Mouse (Mus musculus) heart, postnatal 0 days (tissue): ENCODE data around the gene Mgst1. TPM values are rescaled to one million over a fixed set of nuclear protein-coding genes. Genes with fewer than 3 reads are reported as not detected.
A peak's percentile ranks its signal among the peaks of the same experiment; 100 is the strongest.

ENCODE experiments used
- ATAC-seq: fragments of 200-750 bp; cut with Nextera tagmentation; 2 replicates; pipeline ENCODE4 v1.8.0; 2017; ENCODE audit warnings: low read depth, moderate number of reproducible peaks, moderate library complexity; ENCODE audit not compliant: insufficient read depth
- DNase-seq: peaks from one replicate; pipeline ENCODE4 v3.0.0-alpha.2; 2016; ENCODE audit warnings: low spot score
- H3K27ac ChIP-seq: fragments of 300-500 bp; sonication (generic); 2 replicates; pipeline ENCODE4 v1.5.1; 2014; ENCODE audit warnings: low read depth, mild to moderate bottlenecking
- H3K27me3 ChIP-seq: fragments of 300-500 bp; sonication (generic); 2 replicates; pipeline ENCODE4 v1.6.1; 2014; ENCODE audit warnings: low read length, mixed read lengths; ENCODE audit not compliant: control insufficient read depth, insufficient read depth
- H3K36me3 ChIP-seq: fragments of 300-500 bp; sonication (generic); replicated peaks from 2 replicates; pipeline ENCODE4 v1.6.1; 2014; ENCODE audit warnings: low read length, mixed read lengths; ENCODE audit not compliant: control insufficient read depth, insufficient read depth
- H3K4me1 ChIP-seq: fragments of 300-500 bp; sonication (generic); 2 replicates; pipeline ENCODE4 v1.6.1; 2014; ENCODE audit warnings: antibody characterized with exemption; ENCODE audit not compliant: control insufficient read depth, insufficient read depth
- H3K4me2 ChIP-seq: fragments of 300-500 bp; sonication (generic); 2 replicates; pipeline ENCODE4 v1.6.1; 2014; ENCODE audit warnings: low read depth, mild to moderate bottlenecking, low read length, moderate library complexity
- H3K4me3 ChIP-seq: fragments of 300-500 bp; sonication (generic); 2 replicates; pipeline ENCODE4 v1.5.1; 2014; ENCODE audit warnings: low read depth, low read length
- H3K9ac ChIP-seq: fragments of 300-500 bp; sonication (generic); replicated peaks from 2 replicates; pipeline ENCODE4 v1.6.1; 2014; ENCODE audit warnings: low read depth, low read length, mixed read lengths
- H3K9me3 ChIP-seq: fragments of 300-500 bp; sonication (generic); replicated peaks from 2 replicates; pipeline ENCODE4 v1.6.1; 2016; ENCODE audit warnings: low read length; ENCODE audit not compliant: control insufficient read depth
- CTCF ChIP-seq: IDR thresholded peaks from 2 replicates; pipeline ENCODE4 v1.5.1; 2016; ENCODE audit warnings: antibody characterized with exemption, control low read depth, low read depth
- EP300 ChIP-seq: IDR thresholded peaks from 2 replicates; pipeline ENCODE4 v1.6.1; 2016; ENCODE audit warnings: antibody characterized with exemption, low read depth
- WGBS: fragments of 180-500 bp; shearing (Covaris S2); extraction: QIAGEN DNeasy Blood & Tissue Kit; methylation state at CpG from one replicate; pipeline ENCODE4 v1.1.7; 2014; 5-methylcytosine and 5-hydroxymethylcytosine counted together
- polyA plus RNA-seq: library from polyadenylated mRNA; unstranded; fragments of >200 nt; fragmentation: Nextera tagmentation; extraction: Ambion mirVana; gene quantifications from 2 replicates; pipeline ENCODE4 v1.2.1, GENCODE M21; 2015
- total RNA-seq: library from RNA; depleted of rRNA; stranded (reverse); fragments of >200 nt; gene quantifications from 2 replicates; pipeline ENCODE4 v1.2.3, GENCODE M21; 2014; ENCODE audit warnings: low replicate concordance; rRNA removed

The Mgst1 gene
- total RNA-seq (62.2 and 89.9 TPM in 2 replicates), polyA plus RNA-seq (117 and 143 TPM in 2 replicates)

DNA sequence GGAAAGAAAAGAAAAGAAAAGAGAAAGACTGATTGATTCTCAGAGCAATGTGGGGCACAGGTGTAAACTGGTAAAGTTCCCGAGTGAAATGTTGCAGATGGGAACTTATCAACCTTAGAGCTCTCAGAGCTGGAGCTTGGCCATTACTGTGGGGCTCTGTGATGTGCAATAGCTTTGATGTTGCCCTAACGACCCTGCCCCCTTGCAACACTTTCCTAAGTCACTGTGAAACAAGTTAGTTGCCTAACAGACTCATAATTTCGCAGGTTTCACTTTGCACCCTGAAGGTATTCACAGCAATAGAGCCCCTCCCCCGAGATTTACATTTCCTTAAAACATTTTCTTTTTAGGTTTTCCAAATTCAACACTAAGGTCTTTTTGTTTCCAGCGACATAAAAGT, at the start of gene Mgst1:
Mgst1 (plus strand) TSS at position 387 of the 400 bp plus-strand sequence.
- H3K4me2 ChIP-seq, result peak within 1 kb of the TSS; percentile 68
- H3K9me3 ChIP-seq, result no peaks in the 10 kb centered on the region
- H3K4me1 ChIP-seq, result peaks cover 8% of the 10 kb centered on the region; the same call in 1 of the 2 replicates
- no peaks in the 10 kb centered on the region for H3K27me3 ChIP-seq
- no peaks in the 10 kb centered on the region for H3K36me3 ChIP-seq
- H3K4me3 ChIP-seq, result peak within 1 kb of the TSS; percentile 53
- under 1% methylated on average over 5 of the region's 5 CpGs for WGBS
- peak; percentile 36 for DNase-seq
- H3K9ac ChIP-seq, result peak within 1 kb of the TSS; percentile 61
- 0 out of 2 replicates have a peak, but pooled peaks have one; percentile 33 for ATAC-seq
- no peak for TF ChIP-seq EP300
- TF ChIP-seq CTCF, result no peak
- H3K27ac ChIP-seq, result peak within 1 kb of the TSS; percentile 68

DNA sequence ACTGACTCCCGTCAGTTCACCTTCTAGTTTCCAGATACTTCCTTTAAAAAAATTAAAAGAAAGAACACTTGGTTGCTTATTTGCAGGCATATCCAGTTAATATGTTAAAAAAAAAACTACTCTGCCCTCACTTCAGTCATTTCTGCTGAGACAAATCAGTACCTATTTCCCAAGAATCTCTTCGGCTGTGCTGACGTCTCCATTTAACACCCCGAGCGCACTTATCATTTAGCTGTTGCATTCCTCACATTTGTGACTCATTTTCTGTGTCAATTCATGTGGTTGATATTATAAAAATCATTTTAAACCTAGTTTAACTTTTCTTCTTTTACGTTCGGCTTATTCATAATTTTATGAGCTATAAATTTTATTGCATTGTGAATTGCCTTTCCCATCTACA, 47.7 kb upstream of the Mgst1 start:
- H3K4me1 ChIP-seq, result no peaks in the 10 kb centered on the region
- 75% methylated on average over 7 of the region's 7 CpGs for WGBS
- no peak overlapping the region for H3K27ac ChIP-seq
- TF ChIP-seq CTCF (no peak), EP300 (no peak)
- no peak for DNase-seq
- ATAC-seq, result no peak
- H3K4me2 ChIP-seq, result no peak overlapping the region
- H3K9ac ChIP-seq, result no peak overlapping the region
- no peaks in the 10 kb centered on the region for H3K36me3 ChIP-seq
- H3K9me3 ChIP-seq, result no peaks in the 10 kb centered on the region
- H3K27me3 ChIP-seq, result no peaks in the 10 kb centered on the region
- no peak overlapping the region for H3K4me3 ChIP-seq

DNA sequence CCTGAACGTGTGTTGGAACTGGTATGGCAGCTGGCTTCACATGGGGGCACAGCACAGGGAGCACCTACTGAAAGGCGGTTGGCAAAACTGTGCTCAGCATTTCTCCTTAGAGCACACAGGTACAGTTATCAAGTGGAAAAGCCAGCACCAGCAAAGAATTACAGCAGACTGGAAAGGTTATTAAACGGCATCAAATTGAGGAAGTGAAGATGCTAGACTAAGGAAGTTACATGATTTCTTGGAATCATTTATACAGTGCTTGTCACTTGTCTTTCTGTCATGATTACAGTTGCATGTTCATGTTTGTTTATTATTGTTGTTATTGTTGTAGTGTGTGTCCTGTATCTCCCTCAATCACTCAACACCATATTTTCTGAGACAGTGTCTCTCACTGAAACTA, 45.1 kb upstream of the Mgst1 start:
- H3K4me2 ChIP-seq, result no peak overlapping the region
- H3K36me3 ChIP-seq, result no peaks in the 10 kb centered on the region
- no peaks in the 10 kb centered on the region for H3K9me3 ChIP-seq
- H3K9ac ChIP-seq, result no peak overlapping the region
- 80% methylated on average over 3 of the region's 3 CpGs for whole genome bisulfite sequencing
- DNase-seq (no peak), ATAC-seq (no peak)
- no peak for TF ChIP-seq CTCF
- no peak for TF ChIP-seq EP300
- H3K4me1 ChIP-seq, result no peaks in the 10 kb centered on the region
- no peak overlapping the region for H3K4me3 ChIP-seq
- H3K27ac ChIP-seq, result no peak overlapping the region
- H3K27me3 ChIP-seq, result no peaks in the 10 kb centered on the region

DNA sequence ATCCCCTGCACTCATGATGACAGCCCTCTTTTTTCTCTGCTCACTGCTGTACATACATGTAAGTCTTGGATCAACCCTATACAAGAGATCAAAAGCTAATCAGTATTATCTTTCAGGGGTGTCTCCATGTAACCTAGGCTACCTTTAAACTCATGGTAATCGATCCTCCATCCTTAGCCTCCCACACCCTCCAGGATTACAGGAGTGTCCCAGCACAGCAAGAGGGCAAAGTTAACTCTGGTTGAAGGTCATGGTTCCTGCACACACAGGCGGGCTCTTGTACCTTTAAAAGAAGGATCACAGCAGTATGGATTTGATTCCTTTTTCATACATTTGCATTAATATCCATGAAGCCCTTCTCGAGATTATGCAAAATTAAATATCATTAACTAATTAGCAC, 40.5 kb upstream of the Mgst1 start:
- 70% methylated on average over 3 of the region's 3 CpGs for WGBS
- no peaks in the 10 kb centered on the region for H3K9me3 ChIP-seq
- H3K4me3 ChIP-seq, result no peak overlapping the region
- no peak overlapping the region for H3K9ac ChIP-seq
- TF ChIP-seq CTCF (no peak), EP300 (no peak)
- H3K4me1 ChIP-seq, result no peaks in the 10 kb centered on the region
- H3K27me3 ChIP-seq, result no peaks in the 10 kb centered on the region
- no peak for DNase-seq
- H3K27ac ChIP-seq, result no peak overlapping the region
- H3K4me2 ChIP-seq, result no peak overlapping the region
- ATAC-seq, result no peak
- H3K36me3 ChIP-seq, result no peaks in the 10 kb centered on the region

DNA sequence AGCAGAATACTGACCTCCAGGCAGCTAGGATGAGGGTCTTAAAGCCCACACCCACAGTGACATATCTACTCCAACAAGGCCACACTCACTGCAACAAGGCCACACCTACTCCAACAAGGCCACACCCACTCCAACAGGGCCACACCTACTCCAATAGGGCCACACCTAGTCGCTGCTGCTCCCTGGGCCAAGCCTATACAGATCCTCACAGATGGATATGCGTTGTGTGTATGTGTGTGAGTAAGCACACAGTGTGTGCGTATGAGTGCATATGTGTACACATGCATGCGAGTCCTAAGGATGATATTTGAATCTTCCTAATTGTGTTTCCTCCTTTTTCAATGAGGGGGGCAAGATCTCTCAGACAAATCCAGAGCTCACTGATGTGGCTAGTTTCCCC, 38.3 kb upstream of the Mgst1 start:
- no peak overlapping the region for H3K4me3 ChIP-seq
- WGBS, result 84% methylated on average over 4 of the region's 4 CpGs
- H3K9ac ChIP-seq, result no peak overlapping the region
- H3K4me1 ChIP-seq, result no peaks in the 10 kb centered on the region
- no peak for DNase-seq
- no peak for ATAC-seq
- H3K27ac ChIP-seq, result no peak overlapping the region
- H3K36me3 ChIP-seq, result no peaks in the 10 kb centered on the region
- TF ChIP-seq CTCF, result no peak
- TF ChIP-seq EP300, result no peak
- no peak overlapping the region for H3K4me2 ChIP-seq
- H3K27me3 ChIP-seq, result no peaks in the 10 kb centered on the region
- no peaks in the 10 kb centered on the region for H3K9me3 ChIP-seq

DNA sequence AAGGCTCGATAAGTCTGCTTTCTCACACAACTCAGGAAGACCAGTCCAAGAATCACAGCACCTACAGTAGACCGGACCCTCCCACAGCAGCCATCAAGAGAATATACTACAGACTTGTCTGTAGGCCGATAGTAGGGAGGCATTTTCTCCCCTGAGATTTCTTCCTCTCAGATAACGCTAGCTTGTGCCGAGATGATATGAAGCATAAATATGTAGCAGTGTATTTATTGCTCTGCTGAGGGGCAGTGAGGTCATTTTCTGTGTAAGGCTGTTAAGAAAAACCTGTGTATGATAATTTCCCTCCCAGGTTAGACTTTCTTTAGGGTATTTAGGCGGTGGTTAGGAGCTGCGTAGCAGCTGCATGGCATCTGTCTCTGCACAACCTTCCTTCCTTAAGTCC, 37.2 kb upstream of the Mgst1 start:
- Histone ChIP-seq H3K4me2 (no peak overlapping the region), H3K36me3 (no peaks in the 10 kb centered on the region), H3K9ac (no peak overlapping the region), H3K9me3 (no peaks in the 10 kb centered on the region), H3K4me1 (no peaks in the 10 kb centered on the region), H3K4me3 (no peak overlapping the region), H3K27ac (no peak overlapping the region), H3K27me3 (no peaks in the 10 kb centered on the region)
- no peak for DNase-seq
- no peak for TF ChIP-seq EP300
- TF ChIP-seq CTCF, result no peak
- 57% methylated on average over 7 of the region's 7 CpGs for WGBS
- ATAC-seq, result no peak
